Mouse (Mus musculus): ENCODE measurements around the gene Olfr1230.

Gene Olfr1230

DNA sequence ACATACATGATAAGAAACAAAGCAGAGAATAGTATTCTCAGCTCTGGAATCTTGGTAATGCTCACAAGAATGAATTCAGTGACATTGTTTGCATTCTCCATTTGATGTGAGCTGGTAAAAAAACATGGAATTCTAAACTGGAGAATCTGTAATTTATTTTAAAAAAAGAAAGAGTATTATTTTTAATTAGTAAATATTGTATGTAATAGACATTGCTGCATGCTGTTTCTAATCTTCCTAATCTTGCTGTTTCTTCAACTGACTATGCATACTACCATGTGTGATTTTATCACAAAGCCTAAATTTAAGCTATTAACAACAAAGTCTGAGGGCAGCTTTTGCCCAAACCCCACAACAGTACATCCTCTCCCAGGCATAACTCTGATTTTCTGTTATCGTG lies at the start of gene Olfr1230:
Gene Olfr1230 (minus strand): TSS at position 101 of the 400 bp plus-strand sequence.
- DNase-seq (ENCODE audit: low spot score): no peak

GRCm38 (mm10) chr2:89342298-89342697 lies 45.2 kb upstream of the Olfr1230 start, which contains the start of gene Olfr1233:
Gene Olfr1233, minus strand, starts transcription at chr2:89342398.
- no peak for DNase-seq (ENCODE audit: low spot score)

DNA sequence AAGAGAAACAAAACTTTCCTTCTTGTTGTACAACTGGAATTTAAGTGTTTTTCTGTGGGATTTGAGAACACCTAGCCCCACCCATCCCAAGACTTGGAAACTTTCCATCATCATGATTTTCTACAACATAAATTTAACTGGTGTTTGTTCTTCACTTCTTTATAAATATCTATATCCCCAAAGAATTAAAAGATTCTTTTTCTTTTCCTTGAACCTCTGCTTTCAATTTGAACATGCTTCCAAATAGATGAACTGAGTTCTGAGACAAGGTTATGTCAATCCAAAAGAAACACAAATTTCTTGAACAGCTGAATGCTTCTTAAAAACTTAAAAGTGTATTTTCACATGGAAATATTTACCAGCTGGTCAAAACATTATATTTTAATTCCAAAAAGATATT lies 32.5 kb upstream of the Olfr1230 start, which contains the start of gene Olfr1232:
Gene Olfr1232 (minus strand): TSS at position 101 of the 400 bp plus-strand sequence.
- DNase-seq (ENCODE audit: low spot score): no peak

- no peak for DNase-seq (ENCODE audit: low spot score)
These were observed 9.9 kb upstream of the Olfr1230 start, which contains the start of gene Olfr1231 for GRCm38 (mm10) chr2:89306974-89307373. Gene Olfr1231, minus strand, starts transcription at chr2:89307074.

DNA sequence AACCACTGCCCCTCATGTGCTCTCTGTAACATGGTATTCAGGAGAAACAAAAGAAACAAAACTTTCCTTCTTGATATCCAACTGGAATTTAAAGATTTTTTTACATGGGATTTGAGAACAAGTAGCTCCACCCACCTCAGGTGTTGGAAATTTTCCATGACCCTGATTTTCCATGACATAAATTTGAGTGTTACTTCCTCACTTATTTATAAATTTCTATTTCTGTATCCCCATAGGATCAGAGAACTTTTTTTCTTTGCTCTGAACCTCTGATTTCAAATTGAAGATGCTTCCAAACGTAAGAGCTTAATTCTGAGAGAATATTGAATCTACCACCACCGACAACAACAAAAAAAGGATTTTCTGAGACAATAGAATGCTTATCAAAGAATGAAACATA lies 9.2 kb downstream of the Olfr1230 start, which contains the start of gene Olfr1229:
Gene Olfr1229 (minus strand): TSS at position 101 of the 400 bp plus-strand sequence.
- DNase-seq (ENCODE audit: low spot score): no peak

- DNase-seq (ENCODE audit: low spot score): no peak
These were observed 43.1 kb downstream of the Olfr1230 start, which contains the start of gene Olfr1228 for GRCm38 (mm10) chr2:89253962-89254361. Gene Olfr1228, minus strand, starts transcription at chr2:89254062.

All from adipocyte (in vitro differentiated cells).